Mouse (Mus musculus) megakaryocyte-erythroid progenitor cell, adult 5-6 weeks (primary cell): ENCODE data around the gene Endou. TPM values are rescaled to one million over a fixed set of nuclear protein-coding genes. Genes with fewer than 3 reads are reported as not detected.

Source experiments
- ATAC-seq: replicated peaks from 2 replicates; pipeline ENCODE4 v1.8.0; 2016; ENCODE audit warnings: mild to moderate bottlenecking, inconsistent platforms; ENCODE audit not compliant: severe bottlenecking, poor library complexity, low FRiP score, low TSS enrichment
- total RNA-seq, 2 experiments: library from RNA; stranded (forward) in 1 of 2; stranded (reverse) in 1 of 2; fragments of 200-1000, 215-1000 nt in 1 of 2; fragments of >200 nt in 1 of 2; fragmentation: Nextera tagmentation in 1 of 2; gene quantifications; 2 replicates each; pipeline ENCODE4 v1.2.3; 2014 to 2017

Endou gene
- total RNA-seq, 2 experiments from 2014 or later = 0.87 TPM; not detected in 1

DNA sequence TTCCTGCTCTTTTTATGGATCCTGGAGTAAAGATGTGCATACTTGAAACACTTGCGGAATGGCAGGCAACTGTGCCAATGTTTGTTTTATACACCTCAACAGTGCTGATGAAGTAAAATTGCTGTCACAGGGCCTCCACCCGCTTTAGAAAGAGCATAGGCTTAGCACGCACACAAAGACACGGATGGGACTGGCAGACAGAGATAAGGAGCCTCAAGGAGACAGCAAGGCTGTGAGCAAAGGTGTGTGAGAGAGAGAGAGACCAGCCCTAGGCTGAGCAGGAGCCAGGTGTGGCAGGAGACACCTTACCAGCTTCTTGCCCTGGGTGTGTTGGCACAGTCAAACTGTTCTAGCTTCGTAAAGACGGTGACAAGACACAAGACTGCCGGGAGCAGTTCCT lies 7.8 kb upstream of the Endou start:
- ATAC-seq = peak; percentile 93

- ATAC-seq = no peak
Measured at GRCm38 (mm10) chr15:97731988-97732387, 849 bp upstream of the Endou start.

DNA sequence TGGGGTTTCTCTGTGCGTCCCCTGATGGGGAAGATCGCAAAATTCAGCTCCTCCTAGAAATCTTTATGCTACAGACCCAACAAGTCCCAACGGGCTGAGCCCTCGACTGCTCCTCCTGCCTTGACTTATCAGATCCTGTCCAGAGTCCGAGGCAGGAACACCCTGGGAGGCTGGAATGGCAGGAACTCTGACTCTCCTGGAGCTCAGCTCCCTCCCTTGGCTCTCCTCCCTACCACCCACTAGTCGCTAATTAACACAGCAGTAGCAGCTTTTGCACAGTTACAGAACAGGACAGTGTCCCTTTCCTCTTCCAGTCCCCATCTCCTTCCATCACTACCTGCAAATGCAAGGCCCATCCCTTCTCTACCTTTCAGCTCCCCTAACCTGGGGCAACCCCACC lies 774 bp downstream of the Endou start:
- no peak for ATAC-seq

- ATAC-seq = no peak
Measured at GRCm38 (mm10) chr15:97728804-97729203, 2.3 kb downstream of the Endou start.

GRCm38 (mm10) chr15:97728394-97728793 lies 2.7 kb downstream of the Endou start:
- ATAC-seq = no peak

GRCm38 (mm10) chr15:97727520-97727919 lies 3.6 kb downstream of the Endou start:
- no peak for ATAC-seq

DNA sequence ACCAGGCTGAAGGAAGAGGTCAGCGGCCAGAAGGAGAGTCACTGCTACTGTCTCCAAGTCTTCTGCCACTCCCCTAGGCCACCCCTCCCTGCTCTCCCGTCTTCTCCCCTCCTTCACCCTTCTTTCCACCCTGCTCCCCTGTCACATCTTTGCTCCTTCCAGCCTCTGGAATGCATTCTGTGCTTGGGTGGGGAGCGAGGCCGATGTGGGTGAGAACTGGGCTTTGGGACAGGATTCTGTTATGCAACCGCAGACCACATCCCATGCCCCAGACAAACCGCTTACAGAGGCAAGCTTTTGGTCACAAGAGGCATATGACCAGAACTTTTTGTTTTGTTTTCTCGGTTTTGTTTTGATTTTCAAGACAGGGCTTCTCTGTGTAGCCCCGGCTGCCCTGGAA lies 4.1 kb downstream of the Endou start:
- 0 out of 2 replicates have a peak, but pooled peaks have one; percentile 27 for ATAC-seq

- no peak for ATAC-seq
Measured at GRCm38 (mm10) chr15:97726310-97726709, 4.8 kb downstream of the Endou start.

DNA sequence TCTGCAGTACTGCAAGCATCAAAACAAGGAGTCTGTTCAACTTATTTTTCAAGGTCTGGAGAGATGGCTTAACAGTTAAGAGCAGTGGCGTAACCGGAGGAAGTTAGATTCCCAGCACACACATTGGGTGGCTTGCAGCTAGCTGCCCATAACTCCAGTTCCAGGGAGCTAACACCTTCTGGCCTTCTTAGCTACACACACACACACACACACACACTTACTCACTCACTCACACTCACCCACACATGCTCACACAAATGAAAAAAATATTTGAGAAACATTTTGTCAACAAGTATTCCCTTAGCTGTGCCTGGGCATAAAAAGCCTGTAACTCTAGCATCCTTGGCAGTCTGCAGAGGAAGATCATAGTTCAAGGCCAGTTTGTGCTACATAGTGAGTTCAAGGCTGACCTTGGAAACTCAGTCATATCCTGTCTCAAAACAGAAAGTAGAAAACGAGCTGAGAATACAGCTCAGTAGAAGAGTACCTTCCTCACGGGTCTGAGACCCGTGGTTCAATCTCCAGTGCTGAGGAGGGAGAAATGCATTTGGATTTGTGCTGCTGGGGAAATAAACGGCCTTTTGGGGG lies 5.8 kb downstream of the Endou start:
- ATAC-seq = no peak

- ATAC-seq = no peak
Measured at GRCm38 (mm10) chr15:97724346-97725197, 6.6 kb downstream of the Endou start.

GRCm38 (mm10) chr15:97723536-97724345 lies 7.4 kb downstream of the Endou start:
- ATAC-seq = no peak

DNA sequence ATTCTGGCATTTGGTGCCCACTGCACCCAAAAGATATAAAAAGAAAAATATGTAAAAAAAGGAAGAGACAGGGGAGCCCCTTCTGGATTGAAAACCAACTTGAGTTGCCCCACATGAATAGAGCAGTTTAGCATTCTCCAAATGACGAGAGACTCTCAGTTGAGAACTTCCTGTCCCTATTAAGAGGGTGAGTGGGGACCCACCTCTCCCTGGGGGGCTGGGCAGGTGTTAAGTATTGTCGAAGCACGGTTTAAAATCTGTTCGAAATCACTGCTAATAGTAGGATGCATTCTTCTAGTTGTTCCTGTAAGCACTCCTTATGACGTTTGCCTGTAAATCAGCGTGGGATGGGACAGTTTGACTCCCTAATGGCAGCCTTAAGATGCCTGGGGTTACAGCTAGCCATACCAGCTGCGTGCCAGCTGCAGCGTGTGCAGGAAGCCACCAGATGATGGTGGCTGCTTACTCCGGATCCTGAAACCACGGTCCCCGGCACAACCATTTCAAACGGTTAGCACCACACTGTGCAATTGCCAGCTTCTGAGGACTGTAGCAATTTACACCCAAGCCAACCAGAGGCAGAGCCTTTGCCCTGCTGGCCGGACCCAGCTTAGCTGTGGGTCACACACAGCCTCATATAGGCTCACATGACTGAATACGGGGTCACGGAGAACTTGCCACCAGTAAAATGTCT lies 10.0 kb downstream of the Endou start:
- no peak for ATAC-seq

GRCm38 (mm10) chr15:97720026-97720675 lies 11.0 kb downstream of the Endou start:
- ATAC-seq = no peak

DNA sequence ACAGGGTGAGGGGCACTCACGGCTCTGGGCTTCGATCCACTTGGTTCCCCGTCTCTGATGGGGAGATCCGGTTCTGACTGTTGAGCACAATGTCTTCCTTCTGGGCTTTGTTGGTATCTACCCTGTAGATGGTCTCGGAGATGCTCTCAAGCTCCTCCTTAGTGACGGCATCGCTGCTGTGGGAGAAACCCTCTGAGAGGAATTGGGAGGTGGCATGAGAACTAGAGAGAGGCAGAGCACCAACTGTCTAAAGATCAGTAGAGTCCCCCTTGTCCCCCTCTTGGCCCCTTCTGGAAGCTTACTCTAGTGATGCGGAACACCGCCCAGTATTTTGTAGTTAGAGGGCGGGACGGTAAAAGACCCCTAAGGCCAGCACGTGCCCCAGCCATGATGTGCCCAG lies 11.6 kb downstream of the Endou start:
- ATAC-seq = no peak

DNA sequence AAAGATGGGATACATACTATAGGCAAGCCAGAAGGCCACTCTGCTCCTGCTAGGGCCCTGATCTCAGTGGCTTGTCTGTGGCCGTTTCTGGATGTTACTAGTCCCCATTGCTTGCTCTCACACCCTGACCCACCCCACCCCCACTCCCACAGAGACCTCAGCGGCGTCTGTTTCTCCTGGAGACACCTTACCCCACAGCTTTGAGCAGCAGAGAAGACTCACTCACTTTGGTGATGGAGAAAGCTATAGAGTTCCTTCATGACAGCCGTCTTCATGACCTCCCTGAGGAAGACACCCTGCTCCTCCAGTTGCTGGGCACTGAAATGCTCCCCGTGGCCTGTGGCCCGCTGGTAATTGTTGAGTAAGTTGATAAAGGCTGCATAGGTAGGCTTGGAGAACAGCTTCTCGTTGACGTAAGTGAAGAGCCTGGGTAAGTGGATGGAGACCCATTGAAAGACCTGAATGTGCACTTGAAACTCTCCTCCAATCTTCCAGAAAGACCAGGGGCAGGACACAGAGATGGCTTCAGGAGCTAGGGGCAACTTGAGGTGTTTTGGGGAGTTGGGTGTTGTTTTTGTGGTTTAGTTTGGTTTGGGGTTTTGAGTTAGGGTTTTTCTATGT lies 12.5 kb downstream of the Endou start:
- ATAC-seq = no peak

DNA sequence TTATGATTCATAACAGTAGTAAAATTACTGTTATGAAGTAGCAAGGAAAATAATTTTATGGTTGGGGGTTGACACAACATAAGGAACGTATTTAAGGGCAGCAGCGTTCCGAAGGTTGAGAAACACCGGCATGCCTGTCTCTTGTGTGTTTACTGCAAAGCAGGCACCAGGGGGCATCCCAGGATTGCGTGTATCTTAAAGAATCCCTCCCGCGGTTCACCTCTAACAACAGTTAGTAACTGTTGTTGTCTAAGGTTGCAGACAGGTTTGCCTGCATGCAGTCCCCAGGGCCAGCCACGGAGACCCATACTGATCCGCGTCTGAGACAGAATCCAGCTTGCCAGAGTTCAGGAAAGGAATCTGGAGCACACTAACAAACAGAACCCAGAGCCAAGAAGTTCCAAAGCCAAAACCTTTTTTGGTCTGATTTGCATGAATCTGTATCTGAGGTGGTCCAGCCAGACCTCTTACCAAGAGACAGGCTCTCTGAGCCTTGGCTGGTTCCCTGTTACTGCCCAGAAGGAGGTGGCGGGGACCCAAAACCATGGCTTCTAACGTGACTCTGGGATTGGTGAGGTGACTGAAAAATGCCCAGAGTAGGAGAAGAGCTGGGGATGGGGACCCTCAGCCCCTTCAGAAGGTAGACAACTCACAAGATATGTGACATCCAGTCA lies 13.1 kb downstream of the Endou start:
- peak; percentile 88 for ATAC-seq

DNA sequence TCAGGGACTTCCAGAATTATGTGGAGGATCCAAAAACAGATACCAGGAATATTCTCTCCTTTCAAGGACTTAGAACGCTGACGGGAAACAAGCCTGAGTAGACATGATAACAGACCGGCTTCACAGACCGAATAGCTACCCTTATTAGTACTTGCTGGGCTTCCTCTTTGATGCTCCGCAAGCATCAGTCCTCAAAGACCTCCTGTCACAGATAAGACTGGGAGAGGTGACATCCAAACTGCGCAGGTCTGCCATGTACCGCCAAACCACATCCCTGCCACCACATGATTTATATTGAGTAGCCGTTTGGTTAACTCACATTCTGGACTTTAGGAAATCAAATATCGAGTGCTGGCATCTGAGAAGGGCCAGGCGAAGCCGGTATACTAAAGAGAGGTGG lies 14.4 kb downstream of the Endou start:
- ATAC-seq = no peak

GRCm38 (mm10) chr15:97715734-97716133 lies 15.4 kb downstream of the Endou start:
- no peak for ATAC-seq
